Mouse (Mus musculus): ENCODE measurements around the gene Brd7.

Brd7 gene

GRCm38 (mm10) chr8:88283243-88284115 is 78.5 kb downstream of the Brd7 start:
- DNase-seq (ENCODE audit: low spot score): no peak

GRCm38 (mm10) chr8:88282684-88283083 is 79.3 kb downstream of the Brd7 start:
- DNase-seq (ENCODE audit: low spot score): no peak

All from layer of hippocampus, adult 9-10 months (tissue).